Mouse (Mus musculus) testis, adult 2 months (tissue): Measurements from ENCODE around the gene Pdp2. TPM values are rescaled to one million over a fixed set of nuclear protein-coding genes. Genes with fewer than 3 reads are reported as not detected.

Source experiments
- H3K27ac ChIP-seq: fragments of 200-500 bp; 2 replicates; pipeline ENCODE4 v1.5.1; 2012; ENCODE audit warnings: low read depth, low read length; ENCODE audit not compliant: control insufficient read depth, insufficient read depth
- H3K27me3 ChIP-seq: fragments of 200-500 bp; 2 replicates; pipeline ENCODE4 v1.6.1; 2012; ENCODE audit warnings: mild to moderate bottlenecking, low read length, moderate library complexity; ENCODE audit not compliant: control insufficient read depth, insufficient read depth
- H3K36me3 ChIP-seq: fragments of 200-500 bp; 2 replicates; pipeline ENCODE4 v1.6.1; 2012; ENCODE audit warnings: mild to moderate bottlenecking, low read length; ENCODE audit not compliant: control insufficient read depth, insufficient read depth
- H3K4me1 ChIP-seq: fragments of 200-500 bp; 2 replicates; pipeline ENCODE4 v1.6.1; 2012; ENCODE audit warnings: low read length; ENCODE audit not compliant: control insufficient read depth, insufficient read depth
- H3K4me3 ChIP-seq: fragments of 200-500 bp; 2 replicates; pipeline ENCODE4 v1.5.1; 2012; ENCODE audit warnings: low read depth, mild to moderate bottlenecking, low read length, moderate library complexity, mixed read lengths; ENCODE audit not compliant: control insufficient read depth
- CTCF ChIP-seq: fragments of 200-500 bp; IDR thresholded peaks from 2 replicates; pipeline ENCODE4 v1.5.1; 2012; ENCODE audit warnings: low read depth, mild to moderate bottlenecking, inconsistent platforms, low read length, moderate library complexity; ENCODE audit not compliant: control insufficient read depth, insufficient read depth, insufficient replicate concordance
- POLR2A ChIP-seq: fragments of 200-500 bp; IDR thresholded peaks from 2 replicates; pipeline ENCODE4 v1.6.1; 2012; ENCODE audit warnings: low read depth, mild to moderate bottlenecking, inconsistent platforms, low read length, moderate library complexity; ENCODE audit not compliant: control insufficient read depth
- polyA plus RNA-seq: library from polyadenylated mRNA; depleted of rRNA; stranded (reverse); fragments of >200 nt; gene quantifications from 2 replicates; pipeline ENCODE4 v1.2.3, GENCODE M21; 2012

Gene Pdp2
- polyA plus RNA-seq, 1 experiment: 1.2 TPM

GRCm38 (mm10) chr8:104598496-104598895, 7.2 kb downstream of the Pdp2 start:
- no peak overlapping the region for H3K27ac ChIP-seq
- peaks cover 18% of the 10 kb centered on the region for H3K4me1 ChIP-seq
- TF ChIP-seq CTCF (no peak), POLR2A (no peak)
- H3K36me3 ChIP-seq: no peaks in the 10 kb centered on the region
- no peak overlapping the region for H3K4me3 ChIP-seq
- H3K27me3 ChIP-seq: no peaks in the 10 kb centered on the region

GRCm38 (mm10) chr8:104601386-104601785, 10.1 kb downstream of the Pdp2 start:
- Histone ChIP-seq H3K27ac (no peak overlapping the region), H3K36me3 (no peaks in the 10 kb centered on the region)

GRCm38 (mm10) chr8:104601941-104602371, 10.7 kb downstream of the Pdp2 start:
- Histone ChIP-seq H3K4me1 (peaks cover 18% of the 10 kb centered on the region), H3K4me3 (no peak overlapping the region), H3K27me3 (no peaks in the 10 kb centered on the region), H3K27ac (no peak overlapping the region), H3K36me3 (no peaks in the 10 kb centered on the region)
- TF ChIP-seq CTCF: no peak
- no peak for TF ChIP-seq POLR2A

More at GRCm38 (mm10) chr8:104601386-104601785, 10.1 kb downstream of the Pdp2 start:
- TF ChIP-seq CTCF (no peak), POLR2A (no peak)
- Histone ChIP-seq H3K4me1 (peaks cover 18% of the 10 kb centered on the region), H3K4me3 (no peak overlapping the region), H3K27me3 (no peaks in the 10 kb centered on the region)

GRCm38 (mm10) chr8:104602468-104603244, 11.4 kb downstream of the Pdp2 start:
- Histone ChIP-seq H3K27ac (no peak overlapping the region), H3K4me1 (peaks cover 18% of the 10 kb centered on the region)

GRCm38 (mm10) chr8:104603245-104603593, 12.0 kb downstream of the Pdp2 start:
- TF ChIP-seq POLR2A (no peak), CTCF (no peak)
- Histone ChIP-seq H3K27ac (no peak overlapping the region), H3K36me3 (no peaks in the 10 kb centered on the region), H3K27me3 (no peaks in the 10 kb centered on the region), H3K4me3 (no peak overlapping the region), H3K4me1 (peaks cover 18% of the 10 kb centered on the region)

More at GRCm38 (mm10) chr8:104602468-104603244, 11.4 kb downstream of the Pdp2 start:
- Histone ChIP-seq H3K36me3 (no peaks in the 10 kb centered on the region), H3K27me3 (no peaks in the 10 kb centered on the region), H3K4me3 (peak overlapping the region; percentile 59)
- peak; percentile 90; the same call in 1 of the 2 replicates for TF ChIP-seq CTCF
- no peak for TF ChIP-seq POLR2A

GRCm38 (mm10) chr8:104606329-104606728, 15.1 kb downstream of the Pdp2 start:
- no peaks in the 10 kb centered on the region for H3K27me3 ChIP-seq
- H3K36me3 ChIP-seq: no peaks in the 10 kb centered on the region
- H3K4me3 ChIP-seq: no peak overlapping the region
- TF ChIP-seq POLR2A (no peak), CTCF (no peak)
- H3K4me1 ChIP-seq: peaks cover 17% of the 10 kb centered on the region
- no peak overlapping the region for H3K27ac ChIP-seq

GRCm38 (mm10) chr8:104607944-104608343, 16.7 kb downstream of the Pdp2 start:
- Histone ChIP-seq H3K4me3 (no peak overlapping the region), H3K27ac (no peak overlapping the region), H3K4me1 (peaks cover 4% of the 10 kb centered on the region), H3K27me3 (no peaks in the 10 kb centered on the region), H3K36me3 (no peaks in the 10 kb centered on the region)
- TF ChIP-seq CTCF: no peak
- no peak for TF ChIP-seq POLR2A

GRCm38 (mm10) chr8:104609222-104609621, 18.0 kb downstream of the Pdp2 start:
- H3K36me3 ChIP-seq: no peaks in the 10 kb centered on the region
- H3K27me3 ChIP-seq: no peaks in the 10 kb centered on the region
- no peak overlapping the region for H3K4me3 ChIP-seq
- H3K27ac ChIP-seq: no peak overlapping the region
- TF ChIP-seq CTCF (no peak), POLR2A (no peak)
- H3K4me1 ChIP-seq: no peaks in the 10 kb centered on the region
